Mouse (Mus musculus): Measurements from ENCODE around the gene Lsm2.
"Not testable (repeated sequence)": the region's sequence is repeated elsewhere in the genome, so short reads cannot be mapped to it uniquely, and the experiment has no call there.

Lsm2 gene

GRCm38 (mm10) chr17:34956340-34956739, 25.3 kb upstream of the Lsm2 start:
- DNase-seq (ENCODE audit: inconsistent age in 2 of 2, low spot score in 1 of 2), result peak in 1 of 2 experiments; percentile 55

- DNase-seq (ENCODE audit: inconsistent age in 2 of 2, low spot score in 1 of 2), result not testable (repeated sequence)
Measured at GRCm38 (mm10) chr17:34957291-34957690, 24.4 kb upstream of the Lsm2 start.

DNA sequence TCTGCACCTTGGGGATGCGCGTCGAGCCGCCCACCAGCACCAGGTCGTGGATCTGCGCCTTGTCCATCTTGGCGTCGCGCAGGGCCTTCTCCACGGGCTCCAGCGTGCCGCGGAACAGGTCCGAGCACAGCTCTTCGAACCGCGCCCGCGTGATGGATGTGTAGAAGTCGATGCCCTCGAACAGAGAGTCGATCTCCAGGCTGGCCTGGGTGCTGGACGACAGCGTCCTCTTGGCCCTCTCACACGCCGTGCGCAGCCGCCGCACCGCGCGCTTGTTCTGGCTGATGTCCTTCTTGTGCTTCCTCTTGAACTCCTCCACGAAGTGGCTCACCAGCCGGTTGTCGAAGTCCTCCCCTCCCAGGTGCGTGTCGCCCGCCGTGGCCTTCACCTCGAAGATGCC, 23.7 kb upstream of the Lsm2 start:
- peak in 1 of 2 experiments; percentile 56 for DNase-seq (ENCODE audit: inconsistent age in 2 of 2, low spot score in 1 of 2)

DNA sequence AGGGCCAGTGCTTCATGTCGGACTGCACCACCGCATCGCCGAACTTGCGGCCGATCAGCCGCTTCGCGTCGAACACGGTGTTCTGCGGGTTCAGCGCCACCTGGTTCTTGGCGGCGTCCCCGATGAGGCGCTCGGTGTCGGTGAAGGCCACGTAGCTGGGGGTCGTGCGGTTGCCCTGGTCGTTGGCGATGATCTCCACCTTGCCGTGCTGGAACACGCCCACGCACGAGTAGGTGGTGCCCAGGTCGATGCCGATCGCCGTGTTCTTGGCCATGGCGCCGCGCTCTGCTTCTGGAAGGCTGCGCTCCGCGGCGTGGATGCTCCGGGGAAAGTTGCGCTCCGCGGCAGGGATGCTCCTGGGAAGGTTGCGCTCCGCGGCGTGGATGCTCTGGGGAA, 22.9 kb upstream of the Lsm2 start:
- not testable (repeated sequence) for DNase-seq (ENCODE audit: inconsistent age in 2 of 2, low spot score in 1 of 2)

- DNase-seq (ENCODE audit: inconsistent age in 2 of 2, low spot score in 1 of 2), result peak; percentile 92 to 98
Measured at GRCm38 (mm10) chr17:34959130-34959778, 22.4 kb upstream of the Lsm2 start, which contains the start of gene Hspa1b. TSS of gene Hspa1b (minus strand) at chr17:34959238.

DNA sequence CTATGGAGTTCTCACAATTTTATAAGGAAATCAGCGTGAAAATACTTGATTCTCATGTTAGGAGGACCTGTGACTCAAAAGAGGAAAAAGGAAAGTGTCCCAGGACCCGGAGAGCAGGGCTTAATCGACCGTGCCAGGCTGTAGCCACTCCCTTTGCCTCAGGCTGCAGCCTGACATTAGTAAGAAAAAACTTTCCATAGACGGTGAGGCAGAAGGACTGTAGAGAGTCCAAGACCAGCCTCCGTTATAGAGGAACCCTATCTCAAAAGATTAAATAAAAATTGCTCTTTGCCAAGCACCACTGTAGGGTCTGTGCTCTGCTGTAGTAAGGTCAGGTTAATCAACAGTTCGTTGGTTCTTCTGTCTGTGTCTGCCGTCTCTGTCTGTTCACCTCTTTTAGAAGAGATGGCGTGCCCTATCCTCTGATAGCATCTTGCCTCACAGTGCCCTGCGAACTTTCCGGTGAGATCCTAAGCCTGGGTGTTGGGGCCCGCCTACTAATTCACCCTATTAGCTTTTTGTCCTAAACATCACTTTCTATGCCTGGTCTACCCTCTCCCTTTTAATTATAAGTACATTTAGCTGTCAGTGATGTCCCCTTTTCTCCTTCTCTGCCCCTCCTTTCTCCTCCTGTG, 21.7 kb upstream of the Lsm2 start:
- peak; percentile 73 to 92 for DNase-seq (ENCODE audit: inconsistent age in 2 of 2, low spot score in 1 of 2)

DNA sequence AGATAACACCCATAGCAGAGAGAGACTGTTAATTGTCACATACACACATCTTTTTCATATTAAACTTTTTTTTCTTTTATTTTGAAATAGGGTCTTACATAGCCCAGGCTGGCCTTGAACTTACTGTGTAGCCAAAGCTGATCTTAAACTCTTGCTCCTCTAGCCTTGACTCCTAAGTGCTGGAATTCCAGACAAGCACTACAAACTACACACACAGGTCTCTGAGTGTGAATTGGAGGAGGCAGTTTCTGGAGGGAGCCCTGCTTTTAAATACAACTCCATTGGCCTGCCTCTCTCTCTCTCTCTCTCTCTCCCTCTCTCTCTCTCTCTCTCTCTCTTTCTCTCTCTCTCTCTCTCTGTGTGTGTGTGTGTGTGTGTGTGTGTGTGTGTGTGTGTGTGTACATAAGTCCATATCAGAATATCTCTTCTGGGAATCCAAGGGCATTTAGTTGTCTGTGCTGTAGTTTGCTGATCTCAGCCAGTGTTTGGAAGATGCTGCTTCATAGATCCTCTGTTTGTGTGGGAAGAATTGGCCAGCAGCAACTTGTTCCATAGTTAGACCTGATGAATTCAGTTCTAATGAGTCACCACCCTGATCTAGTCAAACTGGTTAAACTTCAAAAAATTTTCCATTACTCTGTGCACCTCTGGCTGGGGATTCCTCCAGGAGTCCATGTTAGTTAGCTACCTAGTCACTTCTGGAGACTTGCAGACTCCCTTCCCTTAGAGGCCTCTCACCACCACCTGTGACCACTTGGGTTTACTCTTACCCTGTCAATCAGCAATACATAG, 20.8 kb upstream of the Lsm2 start:
- DNase-seq (ENCODE audit: inconsistent age in 2 of 2, low spot score in 1 of 2), result peak in 1 of 2 experiments; percentile 74

DNA sequence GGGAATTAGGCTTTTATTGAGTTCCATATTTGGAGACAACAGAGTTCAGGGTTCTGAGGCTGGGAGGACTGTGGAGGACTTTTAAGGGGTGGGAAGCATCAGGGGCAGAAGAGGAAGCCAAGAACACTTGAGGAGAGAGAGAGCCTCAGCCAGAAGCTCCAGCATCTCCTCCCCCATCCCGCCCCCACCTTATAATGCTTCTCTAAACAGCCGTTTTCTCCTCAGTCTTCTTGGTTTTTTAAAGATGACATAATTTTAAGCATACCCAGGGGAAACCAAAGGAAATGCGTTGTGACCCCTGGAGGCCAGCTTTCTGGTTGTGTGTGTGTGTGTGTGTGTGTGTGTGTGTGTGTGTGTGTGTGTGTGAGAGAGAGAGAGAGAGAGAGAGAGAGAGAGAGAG, 19.5 kb upstream of the Lsm2 start:
- DNase-seq (ENCODE audit: inconsistent age in 2 of 2, low spot score in 1 of 2), result no peak

DNA sequence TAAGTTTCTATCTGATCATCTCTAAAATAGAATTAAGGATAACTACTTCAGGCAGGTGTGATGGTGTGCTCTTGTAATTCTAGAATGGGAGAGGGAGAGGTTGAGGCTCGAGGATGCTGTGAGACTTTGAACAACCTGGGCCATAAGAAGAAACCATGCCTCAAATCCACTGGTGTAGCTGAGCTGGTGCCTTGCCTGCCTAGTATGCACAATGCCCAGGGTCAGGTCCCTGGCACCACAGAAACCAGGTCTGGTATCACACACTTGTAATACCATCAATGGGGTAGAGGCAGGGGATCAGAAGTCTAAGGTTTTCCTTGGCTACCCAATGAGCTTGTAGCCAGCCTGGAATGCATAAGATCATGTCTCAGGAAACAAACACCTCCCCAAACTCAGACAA, 18.8 kb upstream of the Lsm2 start:
- no peak for DNase-seq (ENCODE audit: inconsistent age in 2 of 2, low spot score in 1 of 2)

DNA sequence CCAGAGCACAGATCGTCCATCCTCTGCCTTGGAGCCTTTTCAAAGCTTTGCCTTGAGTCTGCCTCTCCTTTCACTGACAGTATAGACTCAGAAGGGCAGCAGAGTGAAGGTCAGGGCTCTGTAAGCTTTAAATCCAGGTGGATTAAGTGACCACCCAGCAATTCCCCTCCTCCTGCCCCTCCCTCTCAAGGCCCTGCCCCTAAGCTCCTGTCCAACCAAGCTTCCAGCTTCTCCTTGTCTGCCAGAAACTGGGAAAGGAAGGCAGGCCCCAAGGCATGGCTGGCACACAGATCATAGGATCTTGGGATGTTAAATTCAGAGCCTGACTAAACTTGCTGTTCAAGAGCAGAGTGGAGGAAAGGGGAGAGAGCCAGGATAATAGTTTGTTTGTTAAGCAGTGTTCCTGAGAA, 17.0 kb upstream of the Lsm2 start:
- DNase-seq (ENCODE audit: inconsistent age in 2 of 2, low spot score in 1 of 2), result peak in 1 of 2 experiments; percentile 57

DNA sequence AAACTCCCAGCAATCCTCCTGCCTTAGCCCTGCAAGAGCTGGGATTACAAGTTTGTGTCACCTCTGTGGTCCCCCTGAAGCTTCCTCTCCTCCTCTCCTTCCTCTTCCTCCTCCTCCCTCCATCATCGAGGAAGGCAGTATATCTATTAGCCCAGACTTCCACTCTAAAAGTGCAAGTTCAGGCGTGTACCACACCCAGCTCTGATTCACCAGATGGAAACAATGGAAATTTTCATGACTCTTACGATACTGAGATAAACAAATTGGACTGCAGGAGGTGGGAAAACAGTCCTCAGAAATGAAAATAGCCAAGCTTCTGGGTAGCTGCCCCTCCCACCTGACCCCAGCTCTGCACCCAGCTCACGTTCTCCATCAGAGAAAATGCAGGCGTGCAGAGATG, 16.0 kb upstream of the Lsm2 start:
- DNase-seq (ENCODE audit: inconsistent age in 2 of 2, low spot score in 1 of 2), result no peak

DNA sequence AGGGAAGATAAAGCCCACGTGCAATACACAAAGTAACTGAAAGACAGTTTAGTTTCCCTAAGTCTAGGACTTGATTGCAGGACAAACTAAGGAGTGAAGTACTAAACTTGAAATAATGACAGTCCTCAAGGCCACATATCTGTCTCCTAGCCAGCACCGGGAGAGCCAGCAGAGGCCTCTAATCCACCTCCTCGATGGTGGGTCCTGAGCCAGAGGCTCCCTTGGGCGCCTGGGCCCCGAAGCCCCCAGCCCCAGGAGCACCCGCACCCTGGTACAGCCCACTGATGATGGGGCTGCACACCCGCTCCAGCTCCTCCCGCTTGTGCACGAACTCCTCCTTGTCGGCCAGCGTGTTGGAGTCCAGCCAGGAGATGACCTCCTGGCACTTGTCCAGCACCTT, 11.8 kb upstream of the Lsm2 start, which contains the start of gene Gm20481:
Gene Gm20481, plus strand, starts transcription at position 91 of the 400 bp plus-strand sequence.
- DNase-seq (ENCODE audit: inconsistent age in 2 of 2, low spot score in 1 of 2), result peak; percentile 55 to 88

DNA sequence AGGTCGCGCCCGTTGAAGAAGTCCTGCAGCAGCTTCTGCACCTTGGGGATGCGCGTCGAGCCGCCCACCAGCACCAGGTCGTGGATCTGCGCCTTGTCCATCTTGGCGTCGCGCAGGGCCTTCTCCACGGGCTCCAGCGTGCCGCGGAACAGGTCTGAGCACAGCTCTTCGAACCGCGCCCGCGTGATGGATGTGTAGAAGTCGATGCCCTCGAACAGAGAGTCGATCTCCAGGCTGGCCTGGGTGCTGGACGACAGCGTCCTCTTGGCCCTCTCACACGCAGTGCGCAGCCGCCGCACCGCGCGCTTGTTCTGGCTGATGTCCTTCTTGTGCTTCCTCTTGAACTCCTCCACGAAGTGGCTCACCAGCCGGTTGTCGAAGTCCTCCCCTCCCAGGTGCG, 10.8 kb upstream of the Lsm2 start:
- DNase-seq (ENCODE audit: inconsistent age in 2 of 2, low spot score in 1 of 2), result peak in 1 of 2 experiments; percentile 31

DNA sequence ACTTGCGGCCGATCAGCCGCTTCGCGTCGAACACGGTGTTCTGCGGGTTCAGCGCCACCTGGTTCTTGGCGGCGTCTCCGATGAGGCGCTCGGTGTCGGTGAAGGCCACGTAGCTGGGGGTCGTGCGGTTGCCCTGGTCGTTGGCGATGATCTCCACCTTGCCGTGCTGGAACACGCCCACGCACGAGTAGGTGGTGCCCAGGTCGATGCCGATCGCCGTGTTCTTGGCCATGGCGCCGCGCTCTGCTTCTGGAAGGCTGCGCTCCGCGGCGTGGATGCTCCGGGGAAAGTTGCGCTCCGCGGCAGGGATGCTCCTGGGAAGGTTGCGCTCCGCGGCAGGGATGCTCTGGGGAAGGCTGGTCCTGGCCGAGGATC, 10.0 kb upstream of the Lsm2 start:
- not testable (repeated sequence) for DNase-seq (ENCODE audit: inconsistent age in 2 of 2, low spot score in 1 of 2)

DNA sequence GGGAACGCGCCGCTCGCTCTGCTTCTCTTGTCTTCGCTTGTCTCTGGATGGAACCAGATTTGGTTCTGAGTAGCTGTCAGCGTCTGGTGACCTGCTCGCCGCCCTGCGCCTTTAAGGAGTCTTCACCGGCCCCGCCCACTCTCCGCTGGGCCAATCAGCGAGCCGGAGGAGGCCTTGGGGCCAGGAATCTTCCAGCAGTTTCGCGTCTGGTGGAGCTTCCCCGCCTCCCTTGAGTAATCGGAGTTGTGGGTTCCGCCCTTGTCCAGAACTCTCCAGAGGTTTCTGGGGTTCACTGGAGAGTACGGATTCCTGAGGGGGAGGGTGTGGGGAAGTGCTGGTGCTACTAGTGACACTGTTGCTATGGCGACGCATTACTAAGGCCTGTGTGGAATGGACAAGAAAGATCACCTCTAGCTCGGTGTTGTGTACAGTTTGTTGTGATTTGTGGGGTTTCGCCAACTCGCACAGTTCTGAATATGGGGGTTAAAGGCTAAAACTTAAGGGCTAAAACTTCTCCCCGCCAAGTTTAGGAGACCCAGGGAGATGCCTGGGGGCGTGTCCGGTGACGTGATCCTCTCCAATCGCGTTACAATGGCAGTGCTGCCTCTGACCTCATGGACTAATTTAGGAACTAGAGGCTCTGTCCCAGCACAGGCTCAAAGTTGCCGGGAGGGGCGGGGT, 9.5 kb upstream of the Lsm2 start, which contains the start of the genes Hspa1a and Hspa1l:
Gene Hspa1a, minus strand, starts transcription at position 88 of the 681 bp plus-strand sequence.
Gene Hspa1l, plus strand, starts transcription at position 635 of the 681 bp plus-strand sequence.
- DNase-seq (ENCODE audit: inconsistent age in 2 of 2, low spot score in 1 of 2), result peak; percentile 92 to 97

GRCm38 (mm10) chr17:34975581-34976492, 5.8 kb upstream of the Lsm2 start:
- peak in 1 of 2 experiments; percentile 84 for DNase-seq (ENCODE audit: inconsistent age in 2 of 2, low spot score in 1 of 2)

GRCm38 (mm10) chr17:34977000-34977399, 4.7 kb upstream of the Lsm2 start:
- peak in 1 of 2 experiments; percentile 41 for DNase-seq (ENCODE audit: inconsistent age in 2 of 2, low spot score in 1 of 2)

DNA sequence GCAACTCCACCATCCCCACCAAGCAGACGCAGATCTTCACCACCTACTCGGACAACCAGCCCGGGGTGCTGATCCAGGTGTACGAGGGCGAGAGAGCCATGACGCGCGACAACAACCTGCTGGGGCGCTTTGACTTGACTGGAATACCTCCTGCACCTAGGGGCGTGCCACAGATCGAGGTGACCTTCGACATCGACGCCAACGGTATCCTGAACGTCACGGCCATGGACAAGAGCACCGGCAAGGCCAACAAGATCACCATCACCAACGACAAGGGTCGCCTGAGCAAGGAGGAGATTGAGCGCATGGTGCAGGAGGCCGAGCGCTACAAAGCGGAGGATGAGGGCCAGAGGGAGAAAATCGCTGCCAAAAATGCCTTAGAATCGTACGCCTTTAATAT, 3.4 kb upstream of the Lsm2 start:
- DNase-seq (ENCODE audit: inconsistent age in 2 of 2, low spot score in 1 of 2), result no peak

GRCm38 (mm10) chr17:34979631-34980030, 2.0 kb upstream of the Lsm2 start:
- DNase-seq (ENCODE audit: inconsistent age in 2 of 2, low spot score in 1 of 2), result peak in 1 of 2 experiments; percentile 49

- peak in 1 of 2 experiments; percentile 80 for DNase-seq (ENCODE audit: inconsistent age in 2 of 2, low spot score in 1 of 2)
Measured at GRCm38 (mm10) chr17:34980655-34981054, 1.0 kb upstream of the Lsm2 start.

Measured in adrenal gland, adult (tissue).